Mouse (Mus musculus) v-Abl transformed pro-B cells (cell line): ENCODE results near the gene Gm11634.

Source experiments
- in situ Hi-C, 2 experiments: fragments of 400-800 bp; cut with MboI; formaldehyde crosslinking; loops; one replicate each; pipeline ENCODE4 v1.15.1; 2025; ENCODE audit not compliant: unreplicated experiment in 2 of 2

Gene Gm11634

GRCm38 (mm10) chr11:101581081-101581764 is 17.8 kb downstream of the Gm11634 start:
- in situ Hi-C loops: loop anchor here in 1 of 2 experiments (10.0 kb wide), 1 partner anchor 144 kb away; no protein-coding TSS in a partner anchor

DNA sequence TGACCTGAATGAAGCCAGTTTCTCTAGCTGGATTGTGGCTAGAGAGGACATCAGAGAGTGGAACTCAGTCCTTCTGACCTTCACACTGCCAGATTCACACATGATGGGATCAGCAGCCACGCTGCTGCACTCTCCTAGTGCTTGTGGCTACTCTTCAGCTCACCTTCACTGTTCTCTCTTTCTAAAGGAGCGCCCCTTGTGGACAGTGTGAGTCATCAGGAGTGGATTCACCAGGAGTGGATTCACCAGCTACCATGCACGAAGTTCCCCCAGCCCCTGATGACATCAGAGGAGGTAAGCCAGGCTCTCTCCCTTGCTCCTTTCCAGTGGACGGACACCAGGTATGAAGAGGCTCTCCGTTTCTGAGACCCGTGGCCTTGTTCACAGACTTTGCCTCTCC is 22.9 kb downstream of the Gm11634 start:
- in situ Hi-C loops: no loop called here

DNA sequence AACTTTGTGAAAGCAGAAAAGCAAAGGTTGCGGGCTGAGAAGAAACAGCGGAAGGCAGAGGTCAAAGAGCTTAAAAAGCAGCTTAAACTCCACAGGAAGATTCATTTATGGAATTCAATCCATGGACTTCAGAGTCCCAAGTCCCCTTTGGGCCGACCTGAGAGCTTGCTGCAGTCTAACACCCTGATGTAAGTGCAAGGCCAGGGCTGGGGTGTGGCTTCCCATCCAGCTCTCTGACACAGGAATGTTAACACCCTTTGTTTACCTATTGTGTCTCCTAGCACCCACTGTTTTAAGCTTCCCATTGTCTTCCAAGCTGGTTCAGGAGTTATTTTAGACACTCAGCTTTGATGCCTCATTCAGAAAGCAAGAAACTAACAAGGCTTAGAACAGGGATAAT is 30.6 kb downstream of the Gm11634 start:
- in situ Hi-C loops: no loop called here

- in situ Hi-C loops: loop anchor here (5.0 kb wide), 2 partner anchors 100 to 170 kb away; partner anchors contain the start of genes Dhx8 (in 1 of the 2) and Rnd2 (in 1 of the 2)
Observed at GRCm38 (mm10) chr11:101562391-101562790, 36.7 kb downstream of the Gm11634 start.

DNA sequence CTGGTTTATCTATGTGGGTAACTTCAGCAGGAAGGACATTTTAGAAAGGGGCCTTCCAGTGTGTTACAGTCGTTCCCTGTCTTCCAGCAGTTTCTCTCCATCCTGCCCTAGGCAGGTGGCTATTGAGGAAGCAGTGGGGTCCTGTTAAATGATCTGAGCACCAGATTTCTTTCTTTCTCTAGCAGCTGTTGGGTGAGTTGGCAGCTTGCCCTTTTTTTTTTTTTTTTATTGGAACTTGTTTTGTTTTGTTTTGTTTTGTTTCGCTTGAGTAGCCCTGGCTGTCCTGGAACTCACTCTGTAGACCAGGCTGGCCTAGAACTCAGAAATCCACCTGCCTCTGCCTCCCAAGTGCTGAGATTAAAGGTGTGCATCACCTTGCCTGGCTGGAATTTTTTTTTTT is 42.1 kb downstream of the Gm11634 start:
- in situ Hi-C loops: no loop called here

DNA sequence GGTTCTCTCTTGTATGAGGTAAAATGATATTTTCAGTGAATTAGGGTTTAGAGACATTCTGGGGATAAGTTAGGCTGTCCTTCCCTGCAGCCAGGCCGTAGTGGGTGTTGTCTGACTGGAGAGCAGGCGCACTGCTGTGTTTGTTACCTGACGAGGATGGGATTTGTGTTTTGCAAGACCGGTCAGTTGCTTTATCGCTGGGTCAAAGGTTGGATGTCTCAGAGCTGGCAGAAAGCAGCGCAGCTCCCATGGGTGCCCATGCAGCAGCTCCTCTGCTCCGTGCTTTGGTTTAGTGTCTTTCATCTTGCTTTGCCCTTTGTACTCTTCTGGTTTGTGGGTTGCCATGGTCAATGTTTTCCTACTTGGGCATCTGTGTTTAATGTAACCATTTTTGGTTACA is 42.5 kb downstream of the Gm11634 start:
- in situ Hi-C loops: no loop called here

GRCm38 (mm10) chr11:101553354-101553930 is 45.6 kb downstream of the Gm11634 start:
- in situ Hi-C loops: no loop called here

DNA sequence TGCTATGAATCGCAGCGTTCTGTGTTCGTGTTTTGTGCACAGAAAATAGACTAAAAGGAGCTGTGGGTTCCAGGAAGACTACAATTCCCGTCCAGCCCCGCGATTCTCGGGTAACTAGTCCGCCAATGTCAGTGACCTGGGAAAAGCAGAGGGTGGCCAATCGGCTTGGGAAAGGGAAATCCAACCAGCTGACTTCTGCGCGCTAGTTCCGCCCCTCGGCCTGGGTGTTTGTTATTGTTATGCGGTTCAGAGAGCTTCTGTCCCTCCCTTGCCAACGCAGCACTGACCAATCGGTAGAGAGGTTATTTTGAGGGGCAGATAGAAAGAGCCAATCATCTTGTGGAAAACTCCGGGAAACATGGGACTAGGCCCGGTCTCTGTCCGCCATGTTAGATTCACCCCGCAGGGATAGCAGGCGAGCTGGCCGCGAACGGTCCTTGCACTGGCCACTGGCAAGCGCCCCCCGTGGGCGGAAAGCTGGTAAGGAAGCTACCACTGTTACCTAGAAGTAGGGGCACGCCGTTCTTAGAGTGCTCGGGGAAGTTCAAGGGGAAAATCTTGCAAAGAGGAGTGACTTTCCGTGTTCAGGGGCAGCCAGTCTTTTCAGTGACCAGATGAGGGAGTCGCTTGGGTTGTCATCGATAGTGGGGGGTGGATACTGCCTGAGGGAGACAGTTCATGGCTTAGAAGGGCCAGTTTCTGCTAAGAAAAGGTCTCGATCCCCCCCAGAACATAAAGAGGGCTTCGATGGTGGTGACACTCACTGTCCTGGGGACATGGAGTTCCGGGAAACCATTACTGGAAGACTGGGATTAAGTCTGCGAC is 46.4 kb downstream of the Gm11634 start:
- in situ Hi-C loops: no loop called here

- in situ Hi-C loops: no loop called here
Observed at GRCm38 (mm10) chr11:101551751-101552475, 47.1 kb downstream of the Gm11634 start, which contains the start of the genes Brca1 and Nbr1. Brca1 (minus strand) TSS chr11:101551955. Nbr1 (plus strand) TSS chr11:101552149.

GRCm38 (mm10) chr11:101548526-101548925 is 50.5 kb downstream of the Gm11634 start:
- in situ Hi-C loops: loop anchor here in 1 of 2 experiments (5.0 kb wide), 1 partner anchor 86 kb away; the partner anchor contains the start of gene Rnd2

GRCm38 (mm10) chr11:101544132-101544531 is 54.9 kb downstream of the Gm11634 start:
- in situ Hi-C loops: no loop called here
